Mouse (Mus musculus) liver, adult 2 months (tissue): ENCODE results near the gene 1110065P20Rik.
A peak's percentile ranks its signal among the peaks of the same experiment; 100 is the strongest.

Experiments
- CTCF ChIP-seq: fragments of 200-500 bp; IDR thresholded peaks from 2 replicates; pipeline ENCODE4 v1.5.1; 2011; ENCODE audit warnings: low read depth, low read length, control low read depth
- POLR2A ChIP-seq: fragments of 200-500 bp; IDR thresholded peaks from 2 replicates; pipeline ENCODE4 v1.6.1; 2011; ENCODE audit warnings: low read length, control low read depth; ENCODE audit not compliant: insufficient read depth; ENCODE audit errors: extremely low read depth

GRCm38 (mm10) chr4:124847573-124847972, 3.4 kb downstream of the 1110065P20Rik start:
- TF ChIP-seq POLR2A: no peak
- peak; percentile 88 for TF ChIP-seq CTCF
